Mouse (Mus musculus): ENCODE results near the gene Arl4d. TPM values are rescaled to one million over a fixed set of nuclear protein-coding genes. Genes with fewer than 3 reads are reported as not detected.

Arl4d gene
- total and polyA plus RNA-seq, 2 experiments from 2014 or later: 13.4 to 22.5 TPM

GRCm38 (mm10) chr11:101665636-101665992 lies 273 bp downstream of the Arl4d start:
- no peak for DNase-seq
- Histone ChIP-seq H3K4me1 (ENCODE audit: insufficient read depth) (peaks cover 12% of the 10 kb centered on the region; the same call in 1 of the 2 replicates), H3K36me3 (ENCODE audit: insufficient read depth) (no peaks in the 10 kb centered on the region), H3K27me3 (ENCODE audit: insufficient read depth, low read length) (no peaks in the 10 kb centered on the region), H3K9ac (peak overlapping the region; percentile 76), H3K4me2 (ENCODE audit: low read depth) (peak overlapping the region; percentile 76), H3K4me3 (ENCODE audit: low read depth, low read length) (peak overlapping the region; percentile 73), H3K9me3 (ENCODE audit: low read length) (no peaks in the 10 kb centered on the region), H3K27ac (ENCODE audit: low read depth, low read length) (peak overlapping the region; percentile 91)
- no peak for TF ChIP-seq CTCF (IDR thresholded peaks at IDR 0.05; ENCODE audit: low read depth)
- peak; percentile 57 for ATAC-seq
- 1% methylated on average over 24 of the region's 24 CpGs for WGBS

- 75% methylated on average over 28 of the region's 28 CpGs for WGBS
- Histone ChIP-seq H3K9me3 (ENCODE audit: low read length) (no peaks in the 10 kb centered on the region), H3K4me3 (ENCODE audit: low read depth, low read length) (peak overlapping the region; percentile 73), H3K27me3 (ENCODE audit: insufficient read depth, low read length) (no peaks in the 10 kb centered on the region), H3K4me1 (ENCODE audit: insufficient read depth) (peaks cover 12% of the 10 kb centered on the region; the same call in 1 of the 2 replicates), H3K27ac (ENCODE audit: low read depth, low read length) (0 out of 2 replicates have a peak overlapping the region, but pooled peaks have one; percentile 29), H3K4me2 (ENCODE audit: low read depth) (peak overlapping the region; percentile 76), H3K9ac (peak overlapping the region; percentile 39; the same call in 1 of the 2 replicates), H3K36me3 (ENCODE audit: insufficient read depth) (no peaks in the 10 kb centered on the region)
- ATAC-seq (no peak), DNase-seq (no peak)
- 0 out of 2 replicates have a peak, but pooled peaks have one; percentile 10 for TF ChIP-seq CTCF (IDR thresholded peaks at IDR 0.05; ENCODE audit: low read depth)
Measured at GRCm38 (mm10) chr11:101666626-101667345, 1.4 kb downstream of the Arl4d start.

- H3K4me1 ChIP-seq (ENCODE audit: insufficient read depth): peaks cover 12% of the 10 kb centered on the region; the same call in 1 of the 2 replicates
- H3K36me3 ChIP-seq (ENCODE audit: insufficient read depth): no peaks in the 10 kb centered on the region
- DNase-seq (no peak), ATAC-seq (no peak)
- H3K9ac ChIP-seq: peak overlapping the region; percentile 33
- H3K27me3 ChIP-seq (ENCODE audit: insufficient read depth, low read length): no peaks in the 10 kb centered on the region
- no peaks in the 10 kb centered on the region for H3K9me3 ChIP-seq (ENCODE audit: low read length)
- WGBS: 53% methylated on average over 14 of the region's 14 CpGs
- peak overlapping the region; percentile 73 for H3K4me3 ChIP-seq (ENCODE audit: low read depth, low read length)
- H3K4me2 ChIP-seq (ENCODE audit: low read depth): peak overlapping the region; percentile 76
- no peak for TF ChIP-seq CTCF (IDR thresholded peaks at IDR 0.05; ENCODE audit: low read depth)
- H3K27ac ChIP-seq (ENCODE audit: low read depth, low read length): peak overlapping the region; percentile 70
Measured at GRCm38 (mm10) chr11:101667871-101668532, 2.7 kb downstream of the Arl4d start.

- Histone ChIP-seq H3K9me3 (ENCODE audit: low read length) (no peaks in the 10 kb centered on the region), H3K4me3 (ENCODE audit: low read depth, low read length) (peak overlapping the region; percentile 73), H3K27me3 (ENCODE audit: insufficient read depth, low read length) (no peaks in the 10 kb centered on the region), H3K27ac (ENCODE audit: low read depth, low read length) (peak overlapping the region; percentile 70), H3K4me2 (ENCODE audit: low read depth) (peak overlapping the region; percentile 76), H3K36me3 (ENCODE audit: insufficient read depth) (no peaks in the 10 kb centered on the region), H3K4me1 (ENCODE audit: insufficient read depth) (peaks cover 12% of the 10 kb centered on the region; the same call in 1 of the 2 replicates), H3K9ac (peak overlapping the region; percentile 33)
- 23% methylated on average over 13 of the region's 13 CpGs for WGBS
- TF ChIP-seq CTCF (IDR thresholded peaks at IDR 0.05; ENCODE audit: low read depth): no peak
- ATAC-seq (no peak), DNase-seq (no peak)
Measured at GRCm38 (mm10) chr11:101668546-101669261, 3.4 kb downstream of the Arl4d start.

- no peak for ATAC-seq
- Histone ChIP-seq H3K4me1 (ENCODE audit: insufficient read depth) (peaks cover 12% of the 10 kb centered on the region; the same call in 1 of the 2 replicates), H3K9ac (no peak overlapping the region), H3K4me3 (ENCODE audit: low read depth, low read length) (no peak overlapping the region), H3K36me3 (ENCODE audit: insufficient read depth) (no peaks in the 10 kb centered on the region), H3K27me3 (ENCODE audit: insufficient read depth, low read length) (no peaks in the 10 kb centered on the region), H3K9me3 (ENCODE audit: low read length) (no peaks in the 10 kb centered on the region), H3K27ac (ENCODE audit: low read depth, low read length) (no peak overlapping the region), H3K4me2 (ENCODE audit: low read depth) (0 out of 2 replicates have a peak overlapping the region, but pooled peaks have one; percentile 76)
- WGBS: 84% methylated on average over 1 of the region's 1 CpGs
- DNase-seq: no peak
- TF ChIP-seq CTCF (IDR thresholded peaks at IDR 0.05; ENCODE audit: low read depth): no peak
Measured at GRCm38 (mm10) chr11:101670334-101670733, 5.0 kb downstream of the Arl4d start.

- no peak for TF ChIP-seq CTCF (IDR thresholded peaks at IDR 0.05; ENCODE audit: low read depth)
- Histone ChIP-seq H3K36me3 (ENCODE audit: insufficient read depth) (no peaks in the 10 kb centered on the region), H3K9me3 (ENCODE audit: low read length) (no peaks in the 10 kb centered on the region), H3K4me1 (ENCODE audit: insufficient read depth) (peaks cover 12% of the 10 kb centered on the region; the same call in 1 of the 2 replicates), H3K27ac (ENCODE audit: low read depth, low read length) (no peak overlapping the region), H3K4me2 (ENCODE audit: low read depth) (no peak overlapping the region), H3K27me3 (ENCODE audit: insufficient read depth, low read length) (no peaks in the 10 kb centered on the region), H3K9ac (no peak overlapping the region), H3K4me3 (ENCODE audit: low read depth, low read length) (no peak overlapping the region)
- ATAC-seq (no peak), DNase-seq (no peak)
- WGBS: 88% methylated on average over 4 of the region's 4 CpGs
Measured at GRCm38 (mm10) chr11:101671255-101671654, 5.9 kb downstream of the Arl4d start.

Data from forebrain, postnatal 0 days (tissue).